ENCODE assay signal across 8 mouse cellular contexts in genomic region chr11:5878661-5879060, GRCm38 (mm10). TPM values are rescaled to one million over a fixed set of nuclear protein-coding genes. Genes with fewer than 3 reads are reported as not detected.
DNase-seq lines count a peak whose midpoint lies in the region; ATAC-seq lines count a peak whose summit lies in the region.
"Had no signal": no experiment of that assay in that cellular context is flagged by ENCODE, and none has a peak within 500 bp of the region (broad histone marks: within the 10 kb centered on the region; RNA-seq: fewer than 3 reads in every experiment).

No protein-coding gene starts in this region.

- no peaks in the 10 kb centered on the region for H3K27me3 ChIP-seq in lung, embryonic 16.5 days (ENCODE audit: control insufficient read depth, insufficient read depth, low read depth, low read length)
- H3K27me3 ChIP-seq in forebrain, embryonic 12.5 days: no peaks in the 10 kb centered on the region
- H3K27me3 ChIP-seq in limb, embryonic 15.5 days: no peaks in the 10 kb centered on the region
- no peaks in the 10 kb centered on the region for H3K27me3 ChIP-seq in stomach, embryonic 15.5 days (replicated peaks)

- H3K4me3 ChIP-seq in lung, embryonic 16.5 days (ENCODE audit: low read length): peak overlapping the region; percentile 68
- peak overlapping the region; percentile 57 for H3K4me3 ChIP-seq in forebrain, embryonic 12.5 days (replicated peaks)
- H3K4me3 ChIP-seq in limb, embryonic 15.5 days: peak overlapping the region; percentile 75
- peak overlapping the region; percentile 84 for H3K4me3 ChIP-seq in stomach, embryonic 15.5 days (replicated peaks)

- no peak; the same call in 1 of the 2 replicates for ATAC-seq in lung, embryonic 16.5 days (ENCODE audit: low read depth)
- ATAC-seq in forebrain, embryonic 12.5 days (ENCODE audit: low FRiP score): no peak
- no peak for ATAC-seq in limb, embryonic 15.5 days (ENCODE audit: insufficient number of reproducible peaks, low FRiP score, low TSS enrichment, low read depth)
- no peak for ATAC-seq in stomach, embryonic 15.5 days (ENCODE audit: insufficient read depth, low FRiP score, low read depth)

- no peaks in the 10 kb centered on the region for H3K9me3 ChIP-seq in lung, embryonic 16.5 days (ENCODE audit: control insufficient read depth, low read length)
- no peaks in the 10 kb centered on the region for H3K9me3 ChIP-seq in forebrain, embryonic 12.5 days
- H3K9me3 ChIP-seq in limb, embryonic 15.5 days: no peaks in the 10 kb centered on the region
- H3K9me3 ChIP-seq in stomach, embryonic 15.5 days: no peaks in the 10 kb centered on the region

- peaks cover 11% of the 10 kb centered on the region for H3K4me1 ChIP-seq in lung, embryonic 16.5 days (replicated peaks; ENCODE audit: control insufficient read depth, insufficient read depth, low read length)
- H3K4me1 ChIP-seq in forebrain, embryonic 12.5 days: peaks cover 26% of the 10 kb centered on the region
- H3K4me1 ChIP-seq in limb, embryonic 15.5 days: peaks cover 24% of the 10 kb centered on the region
- peaks cover 10% of the 10 kb centered on the region for H3K4me1 ChIP-seq in stomach, embryonic 15.5 days

- peak overlapping the region; percentile 81 for H3K27ac ChIP-seq in lung, embryonic 16.5 days (ENCODE audit: low read length)
- H3K27ac ChIP-seq in forebrain, embryonic 12.5 days: peak overlapping the region; percentile 85
- H3K27ac ChIP-seq in limb, embryonic 15.5 days: peak overlapping the region; percentile 89
- H3K27ac ChIP-seq in stomach, embryonic 15.5 days: peak overlapping the region; percentile 85

- peak overlapping the region; percentile 69 for H3K4me2 ChIP-seq in lung, embryonic 16.5 days (ENCODE audit: low read depth, low read length)
- H3K4me2 ChIP-seq in forebrain, embryonic 12.5 days: peak overlapping the region; percentile 61
- H3K4me2 ChIP-seq in limb, embryonic 15.5 days: peak overlapping the region; percentile 63
- peak overlapping the region; percentile 68 for H3K4me2 ChIP-seq in stomach, embryonic 15.5 days

- peaks cover 18% of the 10 kb centered on the region for H3K36me3 ChIP-seq in lung, embryonic 16.5 days (ENCODE audit: control insufficient read depth, insufficient read depth, low read length)
- H3K36me3 ChIP-seq in forebrain, embryonic 12.5 days (replicated peaks): peaks cover 28% of the 10 kb centered on the region
- peaks cover 27% of the 10 kb centered on the region for H3K36me3 ChIP-seq in limb, embryonic 15.5 days
- H3K36me3 ChIP-seq in stomach, embryonic 15.5 days: peaks cover 14% of the 10 kb centered on the region

- no peak for DNase-seq in lung, postnatal 10 days
- DNase-seq in c-Kit-positive CD71-positive TER-119-positive erythroid progenitor cells, embryonic 14.5 days (ENCODE audit: low spot score): no peak
- no peak for DNase-seq in layer of hippocampus, adult 8-10 months (ENCODE audit: low spot score in 2 of 2)

- WGBS in lung, embryonic 16.5 days: 15% methylated on average over 8 of the region's 8 CpGs
- 43% methylated on average over 8 of the region's 8 CpGs for WGBS in forebrain, embryonic 12.5 days
- 45% methylated on average over 8 of the region's 8 CpGs for WGBS in limb, embryonic 15.5 days
- 25% methylated on average over 8 of the region's 8 CpGs for WGBS in stomach, embryonic 15.5 days

- H3K9ac ChIP-seq in lung, embryonic 16.5 days (ENCODE audit: low read length): peak overlapping the region; percentile 70
- H3K9ac ChIP-seq in forebrain, embryonic 12.5 days: peak overlapping the region; percentile 51
- peak overlapping the region; percentile 47; the same call in 1 of the 2 replicates for H3K9ac ChIP-seq in limb, embryonic 15.5 days
- H3K9ac ChIP-seq in stomach, embryonic 15.5 days: no peak overlapping the region; the same call in 1 of the 2 replicates

RNA-seq across cellular contexts. Expression of gene Pold2, which starts 0.6 kb away (rescaled TPM):
- polyA plus RNA-seq in lung, embryonic 16.5 days (2015; fragmentation: Nextera tagmentation; extraction: Ambion mirVana): 127 and 139 TPM in 2 replicates
- polyA plus RNA-seq in forebrain, embryonic 12.5 days (2016; fragmentation: Nextera tagmentation; extraction: Ambion mirVana): 104 and 108 TPM in 2 replicates
- 116 and 118 TPM in 2 replicates for polyA plus RNA-seq in limb, embryonic 15.5 days (2015; fragmentation: Nextera tagmentation; extraction: Ambion mirVana)
- polyA plus RNA-seq in stomach, embryonic 15.5 days (2015; fragmentation: Nextera tagmentation; extraction: Ambion mirVana): 122 and 134 TPM in 2 replicates
- total RNA-seq in layer of hippocampus, adult 8-10 months (2022): 10 to 100 TPM; 22.9 to 30.8 (median 25.1) TPM

RNA-seq across cellular contexts. Expression of gene Aebp1, which starts 16.9 kb away (rescaled TPM):
- 35.1 and 37.4 TPM in 2 replicates for polyA plus RNA-seq in lung, embryonic 16.5 days (2015; fragmentation: Nextera tagmentation; extraction: Ambion mirVana)
- 14.6 and 20.5 TPM in 2 replicates for polyA plus RNA-seq in forebrain, embryonic 12.5 days (2016; fragmentation: Nextera tagmentation; extraction: Ambion mirVana)
- polyA plus RNA-seq in limb, embryonic 15.5 days (2015; fragmentation: Nextera tagmentation; extraction: Ambion mirVana): 78.4 and 83.4 TPM in 2 replicates
- 38.9 and 40.1 TPM in 2 replicates for polyA plus RNA-seq in stomach, embryonic 15.5 days (2015; fragmentation: Nextera tagmentation; extraction: Ambion mirVana)
- total RNA-seq in layer of hippocampus, adult 8-10 months (2022): 10 to 100 TPM; 12.3 to 25.9 (median 19.4) TPM

RNA-seq across cellular contexts. Expression of gene Myl7, which starts 19.9 kb away (rescaled TPM):
- polyA plus RNA-seq in lung, embryonic 16.5 days (2015; fragmentation: Nextera tagmentation; extraction: Ambion mirVana): 450 and 673 TPM in 2 replicates
- 0.99 and 2.0 TPM in 2 replicates for polyA plus RNA-seq in forebrain, embryonic 12.5 days (2016; fragmentation: Nextera tagmentation; extraction: Ambion mirVana)
- 3.7 and 6.2 TPM in 2 replicates for polyA plus RNA-seq in limb, embryonic 15.5 days (2015; fragmentation: Nextera tagmentation; extraction: Ambion mirVana)
- polyA plus RNA-seq in stomach, embryonic 15.5 days (2015; fragmentation: Nextera tagmentation; extraction: Ambion mirVana): 25.2 and 30.7 TPM in 2 replicates
- not detected for total RNA-seq in layer of hippocampus, adult 8-10 months (2022)
- total RNA-seq: adrenal gland, postnatal 36 days had no signal

RNA-seq across cellular contexts. Expression of gene Polm, which starts 40.8 kb away (rescaled TPM):
- polyA plus RNA-seq in lung, embryonic 16.5 days (2015; fragmentation: Nextera tagmentation; extraction: Ambion mirVana): 8.0 and 8.4 TPM in 2 replicates
- polyA plus RNA-seq in forebrain, embryonic 12.5 days (2016; fragmentation: Nextera tagmentation; extraction: Ambion mirVana): 7.7 and 8.4 TPM in 2 replicates
- 10.4 and 11.6 TPM in 2 replicates for polyA plus RNA-seq in limb, embryonic 15.5 days (2015; fragmentation: Nextera tagmentation; extraction: Ambion mirVana)
- 9.6 and 11.1 TPM in 2 replicates for polyA plus RNA-seq in stomach, embryonic 15.5 days (2015; fragmentation: Nextera tagmentation; extraction: Ambion mirVana)
- 10 to 100 TPM in 3 of 4 experiments, 1 to 10 TPM in 1; 9.2 to 17.6 (median 14.7) TPM for total RNA-seq in layer of hippocampus, adult 8-10 months (2022)

Comparison
In these comparisons a context has a peak if more than half of its experiments do, and no peak if none do; other contexts are left out.
1. RNA of gene Myl7, which starts 19.9 kb away (polyA plus RNA-seq): 450 to 673 TPM in lung, embryonic 16.5 days; 25.2 to 30.7 TPM in stomach, embryonic 15.5 days, 3.7 to 6.2 TPM in limb, embryonic 15.5 days and 0.99 to 2.0 TPM in forebrain, embryonic 12.5 days; every median in the first group is over 10 times any median in the second.
2. Peak in every context shown above with its lines, with median percentiles within 50 percentile points of each other: H3K27ac ChIP-seq, H3K4me2 ChIP-seq and H3K4me3 ChIP-seq.